Mouse (Mus musculus): Measurements from ENCODE around the gene Palld.

Gene Palld

DNA sequence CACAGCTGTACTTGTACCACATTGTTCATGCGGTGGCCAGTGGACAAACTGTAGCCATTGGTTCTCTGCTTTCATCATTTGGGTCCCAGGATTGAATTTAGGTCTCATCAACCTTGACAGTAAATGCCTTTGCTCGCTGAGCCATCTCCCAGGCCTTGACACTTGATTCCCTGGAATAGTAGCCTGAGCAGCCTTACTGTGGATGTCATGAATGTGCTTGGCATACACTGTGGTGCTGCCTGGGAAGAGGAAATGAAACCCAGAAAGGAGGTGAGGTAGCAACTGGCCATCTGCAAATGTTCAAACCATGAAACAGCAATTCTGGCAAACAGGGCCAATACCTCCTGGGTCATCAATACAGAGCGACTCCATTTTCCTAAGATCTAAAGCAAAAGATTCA lies 34.0 kb downstream of the Palld start:
- no peak for ATAC-seq (ENCODE audit: insufficient number of reproducible peaks, low FRiP score, low TSS enrichment)

DNA sequence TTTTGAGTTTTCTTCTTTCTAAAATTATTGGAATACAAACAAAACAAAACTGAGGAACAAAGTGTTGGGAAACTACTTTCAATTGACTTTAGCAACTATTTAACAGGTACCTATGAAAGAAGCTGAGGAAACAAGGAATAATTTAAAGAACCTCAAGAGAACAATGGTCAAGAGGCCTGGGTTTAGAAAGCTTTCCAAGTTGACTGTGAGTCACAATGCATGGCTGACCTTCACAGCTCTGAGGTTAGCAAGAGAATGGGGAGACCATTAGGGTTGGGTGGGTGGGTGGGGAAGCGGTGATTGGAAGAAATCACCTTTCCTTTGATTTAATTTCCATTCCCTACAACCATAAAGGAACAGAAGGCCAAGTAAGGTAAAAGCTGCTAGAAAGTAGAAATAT lies 35.6 kb downstream of the Palld start:
- no peak for ATAC-seq (ENCODE audit: insufficient number of reproducible peaks, low FRiP score, low TSS enrichment)

DNA sequence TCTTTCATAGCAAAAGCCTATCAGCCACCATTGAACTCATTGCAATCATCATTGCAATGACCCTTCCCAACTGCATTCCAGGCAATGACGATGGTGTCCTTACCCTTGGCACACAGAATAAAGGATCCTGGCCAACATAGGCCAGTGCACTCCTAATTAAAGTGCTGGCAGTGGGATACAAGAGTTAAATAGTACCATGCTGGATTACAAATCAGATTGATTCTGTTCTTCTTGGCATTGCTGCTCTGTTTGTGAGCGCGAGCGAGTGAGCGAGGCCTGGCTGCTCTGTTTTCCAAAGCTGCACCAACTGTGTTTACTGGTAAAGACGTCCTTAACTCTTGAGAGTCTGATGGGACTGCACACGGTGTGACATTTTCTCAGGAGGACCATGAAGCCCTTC lies 37.1 kb downstream of the Palld start:
- ATAC-seq (ENCODE audit: insufficient number of reproducible peaks, low FRiP score, low TSS enrichment) = no peak

DNA sequence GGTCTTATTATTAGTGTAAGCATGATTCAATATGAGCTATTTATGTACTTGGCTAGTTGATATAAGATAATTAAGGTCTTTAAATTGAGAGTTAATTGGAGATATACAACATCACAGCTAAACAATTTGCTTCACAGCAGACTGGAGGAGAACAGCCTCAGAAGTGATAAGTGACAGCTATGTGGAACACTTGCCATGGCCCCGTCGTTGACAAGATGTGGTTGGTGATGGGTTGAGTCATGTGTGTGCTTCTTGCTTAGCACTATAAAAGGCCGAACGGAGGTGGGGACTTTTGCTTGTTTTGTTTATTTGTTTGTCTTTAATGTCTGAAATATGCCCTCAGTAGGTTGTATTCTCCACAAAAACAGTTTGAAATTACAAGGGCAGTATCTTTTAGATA lies 51.2 kb downstream of the Palld start:
- ATAC-seq (ENCODE audit: insufficient number of reproducible peaks, low FRiP score, low TSS enrichment) = no peak

DNA sequence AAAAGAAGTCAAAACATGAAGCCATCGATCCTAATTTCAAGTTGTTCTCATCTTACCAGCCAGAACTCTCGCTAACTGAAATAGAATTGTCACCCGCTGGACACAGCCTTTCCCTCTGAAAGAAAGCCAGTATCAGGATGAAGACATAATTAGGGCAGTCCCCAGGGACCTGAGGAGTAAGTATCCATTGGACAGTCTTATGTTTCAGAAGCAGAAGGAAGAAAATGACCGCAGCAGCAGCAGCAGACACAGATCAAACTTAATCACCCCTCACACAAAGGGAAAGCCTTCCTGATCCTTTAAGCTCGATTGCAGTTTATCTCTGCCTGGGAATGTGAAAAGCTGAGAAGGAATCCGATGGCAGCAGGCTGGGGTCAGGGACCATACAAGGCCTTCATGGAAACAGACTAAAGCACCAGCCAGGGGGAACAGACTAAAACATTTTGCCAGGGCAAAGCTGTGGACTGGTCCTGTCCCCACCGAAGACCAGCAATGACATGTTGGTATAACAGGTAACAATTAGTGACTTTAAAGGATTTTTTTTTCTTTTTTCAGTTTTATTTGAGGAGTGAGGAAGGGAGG lies 53.8 kb downstream of the Palld start:
- no peak for ATAC-seq (ENCODE audit: insufficient number of reproducible peaks, low FRiP score, low TSS enrichment)

DNA sequence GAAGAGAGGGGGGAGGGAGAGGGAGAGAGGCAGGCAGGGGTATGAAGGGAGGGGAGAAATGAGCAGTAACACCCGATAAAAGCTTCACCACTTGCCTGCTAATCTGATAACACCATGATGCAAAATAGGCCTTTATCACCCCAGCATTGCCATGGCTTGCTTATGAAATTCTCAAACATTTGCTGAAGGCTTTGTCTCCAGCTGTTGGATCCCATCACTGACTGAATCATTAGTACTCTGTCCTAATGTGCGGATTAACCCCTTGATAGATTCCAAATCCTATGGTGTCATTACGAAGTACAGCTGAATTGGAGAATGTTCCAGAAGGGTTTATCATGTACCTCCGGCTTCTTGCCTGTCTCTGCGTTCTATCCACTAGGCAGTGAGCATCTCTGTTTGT lies 55.0 kb downstream of the Palld start:
- no peak for ATAC-seq (ENCODE audit: insufficient number of reproducible peaks, low FRiP score, low TSS enrichment)

DNA sequence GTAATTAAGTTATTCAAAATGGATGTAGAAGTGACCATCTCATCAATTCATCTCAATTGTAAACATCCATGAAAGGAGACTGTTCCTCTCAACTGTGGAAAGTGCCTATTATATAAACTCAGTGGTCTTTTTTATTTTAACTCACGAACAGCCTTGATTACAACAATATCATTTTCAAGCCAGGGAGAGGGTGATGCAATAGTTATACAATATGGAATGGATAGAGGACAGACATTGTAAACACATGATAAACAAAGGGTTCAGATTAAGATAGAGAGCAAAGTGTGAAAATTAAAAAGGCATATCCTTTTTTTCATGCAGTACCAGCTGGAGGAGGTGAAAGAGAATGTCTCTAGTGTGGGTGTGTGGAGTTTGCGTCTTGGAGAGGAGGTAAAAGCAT lies 57.5 kb downstream of the Palld start:
- ATAC-seq (ENCODE audit: insufficient number of reproducible peaks, low FRiP score, low TSS enrichment) = no peak

DNA sequence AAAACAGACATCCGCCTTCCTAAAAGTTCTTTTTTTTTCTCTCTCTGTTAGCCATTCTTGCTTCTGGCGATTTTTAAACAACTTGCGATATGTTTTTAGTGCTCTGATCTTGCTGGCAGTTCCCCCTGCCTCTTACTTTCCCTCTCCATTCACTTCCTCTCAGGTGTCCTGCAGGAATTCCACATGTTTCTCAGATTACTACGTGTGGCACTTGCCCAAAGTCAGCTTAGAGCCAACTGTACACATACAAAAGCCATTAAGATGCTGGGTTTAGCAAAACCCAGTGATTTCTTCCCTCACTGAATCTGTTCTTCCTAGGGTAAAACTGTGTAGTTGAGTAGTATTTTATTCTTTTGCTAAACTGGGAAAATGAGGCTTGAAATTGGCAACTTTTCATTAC lies 57.9 kb downstream of the Palld start:
- ATAC-seq (ENCODE audit: insufficient number of reproducible peaks, low FRiP score, low TSS enrichment) = no peak

DNA sequence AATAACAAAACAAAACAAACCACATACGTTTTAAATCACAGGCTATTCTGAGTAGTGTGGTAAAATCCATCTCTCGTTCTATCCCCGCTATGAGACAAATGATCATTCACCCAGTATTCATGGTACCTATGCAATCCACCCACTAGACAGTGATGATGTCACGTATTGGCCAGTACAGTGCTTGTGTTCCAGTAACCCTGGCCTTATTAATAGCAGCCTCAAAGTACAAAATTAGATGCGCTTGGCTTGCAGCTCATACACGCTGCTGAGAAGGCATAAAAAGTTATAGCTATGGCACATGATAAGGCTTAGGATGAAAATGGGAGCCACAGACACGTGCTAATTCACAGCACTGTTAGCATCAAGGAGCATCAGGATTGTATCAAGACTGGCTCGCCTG lies 58.7 kb downstream of the Palld start:
- ATAC-seq (ENCODE audit: insufficient number of reproducible peaks, low FRiP score, low TSS enrichment) = no peak

DNA sequence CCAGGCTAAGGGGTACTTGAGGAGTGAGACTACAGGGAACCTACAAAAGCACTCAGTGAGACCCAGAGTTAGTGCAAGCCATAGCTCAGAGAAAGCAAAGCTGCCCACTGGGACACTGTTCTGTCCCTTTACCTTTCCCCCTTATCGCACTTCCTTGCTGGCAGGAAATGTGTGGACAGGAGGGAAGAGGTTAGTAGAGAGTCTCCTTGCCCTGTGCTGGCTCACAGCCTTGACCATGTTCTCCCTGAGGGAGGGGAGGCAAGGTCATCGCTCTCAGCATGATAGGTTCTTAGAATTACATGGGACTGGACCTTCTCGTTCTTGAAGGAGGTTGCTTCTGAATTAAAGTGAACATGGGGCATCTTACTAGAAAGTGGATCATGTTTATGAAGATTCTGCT lies 69.3 kb downstream of the Palld start:
- ATAC-seq (ENCODE audit: insufficient number of reproducible peaks, low FRiP score, low TSS enrichment) = no peak

DNA sequence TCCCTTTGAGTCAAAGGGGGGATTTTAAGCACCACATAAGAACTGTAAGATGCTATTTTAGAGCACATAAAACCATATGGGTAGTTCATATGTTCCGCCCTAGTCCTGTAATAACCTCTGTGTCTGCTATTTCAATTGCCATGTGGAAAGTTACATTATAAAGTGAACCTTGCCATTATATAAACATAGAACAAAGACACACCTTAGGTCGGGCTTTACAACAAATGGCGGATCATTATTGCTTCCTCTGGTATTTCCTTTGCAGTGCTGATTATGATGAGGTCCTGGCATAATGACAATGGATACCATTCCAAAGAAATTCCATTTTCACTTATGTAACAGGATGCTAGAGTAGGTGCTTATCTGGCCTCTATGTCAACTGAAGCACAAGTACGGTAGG lies 70.5 kb downstream of the Palld start:
- no peak for ATAC-seq (ENCODE audit: insufficient number of reproducible peaks, low FRiP score, low TSS enrichment)

DNA sequence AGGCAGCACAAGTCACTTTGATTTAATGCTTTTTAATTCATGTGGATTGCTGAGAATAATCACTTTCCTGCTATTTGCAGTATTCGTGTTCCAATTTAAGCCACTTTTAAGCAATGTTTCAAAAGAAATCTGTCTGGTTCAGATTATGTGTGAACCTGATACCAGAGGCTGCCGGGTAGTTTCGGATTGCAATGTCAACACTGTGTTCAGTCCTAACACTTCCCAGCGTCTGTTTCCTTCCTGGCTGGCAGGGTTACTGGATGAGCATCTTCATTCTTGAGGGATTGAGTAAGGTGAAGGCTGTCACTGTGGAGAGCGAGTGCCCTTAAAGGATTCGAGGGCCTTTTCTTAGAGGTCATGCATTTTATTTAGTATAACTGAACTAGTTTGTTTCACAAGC lies 71.7 kb downstream of the Palld start:
- no peak for ATAC-seq (ENCODE audit: insufficient number of reproducible peaks, low FRiP score, low TSS enrichment)

DNA sequence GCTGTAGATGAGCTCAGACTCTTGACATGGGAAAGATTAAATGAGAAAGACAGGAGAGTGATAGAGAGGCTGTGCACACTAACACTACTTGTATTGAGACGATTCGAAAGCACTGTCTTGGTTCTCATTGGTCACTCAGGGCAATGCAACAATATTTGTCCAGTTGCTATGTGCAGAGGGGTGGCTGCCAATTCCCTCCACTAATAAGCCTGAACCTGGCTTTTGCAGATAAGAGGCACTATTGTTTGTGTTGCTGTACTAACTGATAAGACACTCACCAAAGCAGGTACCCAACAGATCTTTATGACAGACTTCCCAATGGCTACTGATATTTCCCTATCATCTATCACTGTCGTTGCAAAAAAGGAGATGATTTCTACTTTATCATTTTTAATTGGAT lies 77.9 kb downstream of the Palld start:
- ATAC-seq (ENCODE audit: insufficient number of reproducible peaks, low FRiP score, low TSS enrichment) = no peak

DNA sequence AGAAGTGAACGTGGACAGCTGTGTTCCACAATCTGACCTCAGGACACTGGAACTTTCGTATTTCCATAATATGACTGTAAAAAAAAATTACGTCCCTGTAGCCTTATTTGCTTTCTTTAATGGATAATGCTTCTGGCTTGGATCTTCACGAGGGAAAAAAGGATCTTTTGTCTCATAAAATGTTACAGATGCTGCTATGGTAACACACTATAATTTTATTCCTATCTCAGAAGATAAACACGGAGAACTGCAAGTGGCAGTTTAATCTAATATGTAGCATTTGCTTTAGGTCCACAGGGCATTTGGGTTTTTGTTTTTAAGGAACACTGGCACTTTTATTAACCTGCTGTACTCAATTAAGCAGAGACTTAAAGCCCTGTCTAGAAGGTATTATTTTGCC lies 79.3 kb downstream of the Palld start:
- ATAC-seq (ENCODE audit: insufficient number of reproducible peaks, low FRiP score, low TSS enrichment) = no peak

DNA sequence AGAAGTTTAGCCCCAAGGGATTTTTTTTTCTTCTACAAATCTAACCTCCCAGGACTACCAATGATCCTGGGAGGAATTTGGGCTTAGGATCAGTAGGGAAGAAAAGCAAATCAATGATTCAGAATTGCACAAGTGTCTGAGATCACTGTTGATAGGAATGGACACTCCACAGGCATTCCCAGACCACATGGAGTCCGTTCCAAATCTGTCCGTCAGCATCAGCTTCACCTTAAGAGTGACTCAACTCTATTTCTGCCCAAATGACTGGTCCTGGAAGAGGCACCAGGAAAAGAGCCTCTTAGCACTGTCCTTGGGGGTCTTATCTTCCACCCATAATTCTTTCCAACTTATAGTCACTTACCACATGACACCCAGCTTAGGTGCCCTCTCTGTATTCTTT lies 98.7 kb downstream of the Palld start:
- no peak for ATAC-seq (ENCODE audit: insufficient number of reproducible peaks, low FRiP score, low TSS enrichment)

DNA sequence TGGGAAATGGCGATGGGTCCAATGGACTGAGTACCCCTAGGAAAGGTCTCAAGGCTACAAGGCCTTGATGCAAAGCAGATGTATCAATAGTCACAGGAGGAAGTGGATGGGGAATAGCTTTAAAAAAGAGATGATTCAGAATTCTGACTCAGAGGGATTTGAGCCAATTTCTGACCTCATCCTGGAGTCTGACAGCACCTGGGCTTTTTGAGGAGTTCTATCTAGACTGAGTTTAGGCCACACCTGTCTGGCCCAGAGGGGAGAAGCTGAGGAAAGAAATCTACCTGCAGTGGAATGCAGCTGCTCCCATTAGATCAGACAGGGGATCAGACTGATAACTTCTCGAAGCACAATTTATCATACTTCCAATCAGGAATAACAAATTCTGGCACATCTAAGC lies 99.7 kb downstream of the Palld start:
- no peak for ATAC-seq (ENCODE audit: insufficient number of reproducible peaks, low FRiP score, low TSS enrichment)

DNA sequence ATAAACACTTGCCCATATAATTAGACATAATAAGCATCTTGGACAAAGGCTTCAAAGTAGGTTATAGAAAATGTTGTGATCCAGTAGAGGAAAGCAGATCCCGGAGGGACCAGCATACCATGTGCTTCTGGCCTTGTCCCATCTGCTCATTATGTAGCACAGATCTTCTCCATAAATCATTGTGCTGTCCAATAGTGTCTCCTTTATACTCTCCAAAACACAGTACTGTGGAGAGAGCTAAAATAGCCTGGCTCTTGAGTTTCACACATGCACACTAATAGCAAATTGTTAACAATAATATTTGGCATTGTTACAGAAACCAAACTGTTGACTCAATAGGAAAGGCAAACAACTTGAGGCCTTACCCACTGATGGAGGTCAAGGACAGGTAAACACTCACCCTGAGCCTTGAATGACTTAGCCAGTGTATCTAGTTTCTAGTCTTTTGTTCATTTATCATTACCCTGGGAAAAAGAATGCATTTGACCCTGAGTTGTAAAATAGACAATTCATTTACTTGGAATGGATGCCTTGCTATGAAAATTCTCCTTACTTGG lies 105.0 kb downstream of the Palld start:
- ATAC-seq (ENCODE audit: insufficient number of reproducible peaks, low FRiP score, low TSS enrichment) = no peak

DNA sequence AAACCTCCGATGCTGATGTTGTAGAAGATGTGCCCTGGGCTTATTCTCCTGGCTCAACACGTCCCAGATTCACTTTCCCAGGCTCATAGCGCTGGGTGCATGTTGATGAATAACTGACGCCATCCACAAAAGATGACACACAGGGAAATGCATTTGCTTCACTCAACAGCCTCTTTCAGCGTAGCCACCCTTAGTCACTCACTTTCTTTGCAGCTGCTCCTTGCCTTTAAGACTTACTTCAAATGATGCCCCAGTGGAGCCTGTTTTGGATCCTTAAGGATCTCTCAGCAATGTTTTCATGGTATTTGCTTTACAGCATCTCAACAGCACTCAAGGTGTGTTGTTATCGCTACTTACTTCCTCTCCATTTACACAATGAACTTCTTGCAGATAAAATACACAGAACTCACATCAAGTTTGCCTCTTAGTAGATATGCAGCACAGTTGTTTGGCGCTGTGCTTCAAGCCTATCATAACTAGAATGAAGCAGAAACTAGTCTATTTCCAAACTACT lies 105.9 kb downstream of the Palld start:
- ATAC-seq (ENCODE audit: insufficient number of reproducible peaks, low FRiP score, low TSS enrichment) = no peak

DNA sequence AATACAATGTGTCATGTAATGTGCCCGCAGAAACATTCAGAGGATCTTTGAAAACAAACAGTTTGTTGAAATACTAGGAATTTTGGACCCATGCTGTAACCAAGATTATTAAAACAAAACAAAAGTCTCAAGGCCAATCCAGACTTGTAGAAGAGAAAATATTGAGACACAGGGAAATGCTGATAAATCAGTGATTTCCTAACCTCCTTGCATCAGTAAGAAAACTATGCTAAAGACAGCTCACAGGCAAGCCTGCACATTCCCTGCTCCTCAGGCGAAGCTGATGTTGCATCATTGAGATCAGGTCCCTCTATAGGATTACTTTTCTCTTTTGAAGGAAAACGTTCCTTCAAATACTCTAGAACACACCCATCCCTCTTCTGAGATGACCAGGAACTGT lies 112.5 kb downstream of the Palld start:
- no peak for ATAC-seq (ENCODE audit: insufficient number of reproducible peaks, low FRiP score, low TSS enrichment)

DNA sequence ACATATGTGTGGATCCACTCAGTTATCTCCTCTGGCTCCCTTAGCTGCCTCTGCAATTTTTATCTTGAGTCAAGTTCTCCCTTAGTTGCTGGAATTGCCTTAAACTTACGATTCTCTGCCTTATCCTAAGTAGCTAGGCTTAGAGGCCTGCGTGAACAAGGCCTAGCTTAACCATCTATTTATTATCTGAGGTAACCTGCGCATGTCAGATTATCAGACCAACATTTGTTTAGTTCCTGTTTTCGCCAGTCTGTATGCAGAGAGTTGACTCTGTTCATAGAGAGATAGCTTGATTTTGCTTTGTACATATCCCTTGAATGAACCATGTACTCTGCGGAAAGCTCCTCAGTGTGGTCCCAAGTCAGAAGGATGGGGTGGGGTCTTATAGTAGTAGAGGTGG lies 113.2 kb downstream of the Palld start:
- ATAC-seq (ENCODE audit: insufficient number of reproducible peaks, low FRiP score, low TSS enrichment) = no peak

DNA sequence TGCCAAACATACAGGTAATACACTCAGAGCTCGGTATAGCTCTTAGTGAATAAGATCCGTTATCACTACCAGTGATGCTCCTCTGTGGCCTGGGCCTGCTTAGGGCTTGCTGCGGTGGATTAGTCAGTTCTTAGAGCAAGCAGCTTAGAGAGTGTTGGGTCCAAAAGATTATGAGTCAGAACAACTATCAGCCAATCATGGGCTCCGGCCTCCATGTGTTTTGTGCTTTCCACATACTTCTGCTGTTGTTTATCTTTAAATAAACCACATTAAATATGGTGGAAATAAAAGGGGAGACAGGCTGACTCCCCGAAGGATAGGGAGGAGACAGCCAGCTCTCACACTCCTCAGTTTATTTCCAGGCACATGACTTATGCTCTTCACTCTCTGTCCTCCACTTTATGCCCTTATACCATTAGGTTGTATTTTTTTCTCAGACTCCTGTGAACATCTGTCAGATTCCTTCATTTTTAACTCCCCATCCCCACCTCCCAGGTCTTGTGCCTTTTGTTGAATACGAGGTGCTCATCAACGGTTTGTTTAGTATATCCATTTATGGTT lies 119.5 kb downstream of the Palld start:
- no peak for ATAC-seq (ENCODE audit: insufficient number of reproducible peaks, low FRiP score, low TSS enrichment)

DNA sequence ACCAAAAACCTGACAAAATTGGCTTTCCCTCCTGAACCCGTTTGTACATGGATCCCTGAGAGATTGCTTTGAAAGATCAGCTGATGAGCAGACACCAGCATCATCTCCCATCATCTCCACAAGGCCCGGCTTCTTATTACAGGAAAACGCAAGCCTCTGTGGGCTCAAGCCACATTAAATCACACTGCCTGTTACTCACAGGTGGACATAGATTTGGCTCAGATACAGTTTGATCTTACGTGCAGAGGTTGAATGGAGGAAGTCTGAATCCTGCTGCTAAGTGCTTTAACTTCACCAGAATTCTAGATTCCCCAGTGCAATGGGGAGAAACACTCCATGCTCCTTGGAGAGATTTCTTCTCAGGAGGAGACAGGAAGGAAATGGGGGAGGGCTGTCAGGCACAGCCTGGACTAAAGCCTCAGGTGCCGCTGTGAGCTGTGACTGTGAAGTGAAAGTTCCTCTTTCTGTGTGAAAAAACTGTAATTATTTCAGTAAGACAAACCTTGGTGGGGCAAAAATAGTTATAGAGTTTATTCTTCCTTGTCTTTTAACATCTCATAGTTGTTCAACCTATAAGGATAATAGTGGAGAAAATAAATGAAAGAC lies 121.7 kb downstream of the Palld start:
- no peak for ATAC-seq (ENCODE audit: insufficient number of reproducible peaks, low FRiP score, low TSS enrichment)

Measured in cerebellum, adult (tissue).